Mouse (Mus musculus) lung, postnatal 0 days (tissue): ENCODE measurements around the gene Btd. TPM values are rescaled to one million over a fixed set of nuclear protein-coding genes. Genes with fewer than 3 reads are reported as not detected.
A peak's percentile ranks its signal among the peaks of the same experiment; 100 is the strongest.

Experiments used
- ATAC-seq: fragments of 200-750 bp; cut with Nextera tagmentation; 2 replicates; pipeline ENCODE4 v1.8.0; 2017; ENCODE audit warnings: moderate library complexity
- DNase-seq: peaks from one replicate; pipeline ENCODE4 v3.0.0-alpha.2; 2016; ENCODE audit warnings: low spot score
- H3K27ac ChIP-seq: fragments of 300-500 bp; sonication (generic); 2 replicates; pipeline ENCODE4 v1.5.1; 2014; ENCODE audit warnings: antibody characterized with exemption, mild to moderate bottlenecking, low read length, mixed read lengths
- H3K27me3 ChIP-seq: fragments of 300-500 bp; sonication (generic); replicated peaks from 2 replicates; pipeline ENCODE4 v1.6.1; 2014; ENCODE audit warnings: low read length, mixed read lengths; ENCODE audit not compliant: insufficient read depth
- H3K36me3 ChIP-seq: fragments of 300-500 bp; sonication (generic); 2 replicates; pipeline ENCODE4 v1.6.1; 2014; ENCODE audit warnings: low read length, mixed read lengths; ENCODE audit not compliant: insufficient read depth
- H3K4me1 ChIP-seq: fragments of 300-500 bp; sonication (generic); 2 replicates; pipeline ENCODE4 v1.6.1; 2014; ENCODE audit warnings: antibody characterized with exemption, low read depth, low read length, mixed read lengths; ENCODE audit not compliant: insufficient read depth
- H3K4me2 ChIP-seq: fragments of 300-500 bp; sonication (generic); replicated peaks from 2 replicates; pipeline ENCODE4 v1.6.1; 2014; ENCODE audit warnings: low read depth, mild to moderate bottlenecking, low read length, moderate library complexity, mixed read lengths
- H3K4me3 ChIP-seq: fragments of 300-500 bp; sonication (generic); 2 replicates; pipeline ENCODE4 v1.5.1; 2014; ENCODE audit warnings: low read depth, low read length
- H3K9ac ChIP-seq: fragments of 300-500 bp; sonication (generic); replicated peaks from 2 replicates; pipeline ENCODE4 v1.6.1; 2014; ENCODE audit warnings: low read depth, mild to moderate bottlenecking
- H3K9me3 ChIP-seq: fragments of 300-500 bp; sonication (generic); 2 replicates; pipeline ENCODE4 v1.6.1; 2016; ENCODE audit warnings: low read length, mixed read lengths
- CTCF ChIP-seq: IDR thresholded peaks from 2 replicates; pipeline ENCODE4 v1.5.1; 2016; ENCODE audit warnings: antibody characterized with exemption, mild to moderate bottlenecking
- EP300 ChIP-seq: IDR thresholded peaks from 2 replicates; pipeline ENCODE4 v1.6.1; 2016; ENCODE audit warnings: antibody characterized with exemption, mild to moderate bottlenecking, control low read depth
- WGBS: fragments of 180-500 bp; shearing (Covaris S2); extraction: QIAGEN DNeasy Blood & Tissue Kit; methylation state at CpG from one replicate; pipeline ENCODE4 v1.1.7; 2014; 5-methylcytosine and 5-hydroxymethylcytosine counted together
- polyA plus RNA-seq: library from polyadenylated mRNA; unstranded; fragments of >200 nt; fragmentation: Nextera tagmentation; extraction: Ambion mirVana; gene quantifications from 2 replicates; pipeline ENCODE4 v1.2.1, GENCODE M21; 2015

Btd gene
- polyA plus RNA-seq, 1 experiment from 2014 or later = 28.2 TPM

DNA sequence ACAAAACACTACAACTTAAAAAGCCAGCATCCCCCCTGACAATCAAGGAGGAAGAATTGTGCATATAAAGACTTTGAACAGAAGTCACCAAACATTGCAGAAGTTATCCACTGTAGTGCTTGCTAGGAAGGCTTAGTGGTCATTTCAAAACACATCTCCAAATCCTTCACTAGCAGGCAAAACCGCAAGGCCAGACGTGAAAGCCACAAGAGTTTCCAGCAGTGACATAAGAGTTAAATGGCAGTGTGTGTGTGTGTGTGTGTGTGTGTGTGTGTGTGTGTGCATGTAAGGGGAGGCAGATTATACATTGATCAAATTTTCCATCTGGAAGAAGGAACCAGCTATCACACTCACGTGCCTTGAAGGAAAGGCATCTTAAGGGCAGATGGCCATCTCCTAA lies 22.8 kb upstream of the Btd start:
- Histone ChIP-seq H3K4me1 (no peaks in the 10 kb centered on the region), H3K36me3 (no peaks in the 10 kb centered on the region), H3K27me3 (no peaks in the 10 kb centered on the region), H3K9ac (no peak overlapping the region), H3K9me3 (no peaks in the 10 kb centered on the region), H3K27ac (no peak overlapping the region), H3K4me3 (no peak overlapping the region), H3K4me2 (no peak overlapping the region)
- TF ChIP-seq EP300 = no peak
- TF ChIP-seq CTCF = no peak
- WGBS = 78% methylated on average over 3 of the region's 3 CpGs
- no peak for DNase-seq
- ATAC-seq = no peak

DNA sequence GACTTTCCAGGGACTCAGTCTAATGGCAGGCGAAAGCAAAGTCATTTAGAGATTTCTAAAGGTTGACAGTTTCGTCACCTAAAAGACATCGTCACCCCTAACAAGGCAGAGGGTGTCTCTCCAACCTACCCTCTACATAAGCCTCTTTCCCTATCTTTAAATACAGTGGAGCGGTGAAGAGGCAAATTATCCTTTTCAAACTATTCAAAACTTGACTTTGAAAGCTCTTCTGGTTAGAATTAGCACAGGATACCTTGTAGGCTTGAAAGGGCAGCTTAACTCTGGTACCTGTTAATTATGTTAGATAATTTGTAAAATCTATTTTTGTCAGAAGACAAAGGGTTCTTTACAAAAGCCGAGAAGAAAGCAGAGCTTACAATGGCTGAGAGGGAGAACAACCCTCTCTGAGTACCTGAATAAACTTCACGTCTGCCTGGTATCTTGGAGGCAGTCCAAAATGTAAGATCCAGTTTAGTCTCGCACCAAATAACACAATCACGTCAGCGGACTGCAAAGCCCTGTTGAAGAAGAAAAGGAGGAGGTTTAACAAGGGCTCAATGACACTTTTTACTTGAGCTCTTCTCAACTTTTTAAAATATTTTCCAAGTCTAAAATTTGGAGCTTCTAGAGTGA lies 20.1 kb upstream of the Btd start:
- H3K27me3 ChIP-seq = no peaks in the 10 kb centered on the region

DNA sequence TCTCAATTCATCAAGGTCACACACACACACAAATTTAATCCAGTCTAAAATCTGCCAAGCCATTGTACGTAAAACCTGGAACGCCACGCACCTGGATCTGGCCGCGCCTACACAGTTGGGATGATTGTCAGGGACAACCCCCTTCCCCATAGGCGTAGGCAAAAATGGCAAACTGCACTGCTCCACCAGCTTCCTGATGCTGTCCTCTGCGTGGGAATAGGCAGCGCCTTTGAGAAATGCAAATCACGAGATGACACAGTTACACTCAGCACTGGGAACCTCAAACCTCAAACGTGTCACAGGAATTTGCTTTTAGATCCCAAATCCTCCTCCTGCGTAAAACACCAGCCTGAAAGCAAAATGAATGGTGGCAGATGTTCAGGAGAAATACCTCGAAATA lies 18.1 kb upstream of the Btd start:
- Histone ChIP-seq H3K4me2 (no peak overlapping the region), H3K36me3 (no peaks in the 10 kb centered on the region), H3K4me3 (no peak overlapping the region), H3K9ac (no peak overlapping the region), H3K27ac (no peak overlapping the region), H3K9me3 (no peaks in the 10 kb centered on the region), H3K27me3 (no peaks in the 10 kb centered on the region), H3K4me1 (no peaks in the 10 kb centered on the region)
- 84% methylated on average over 12 of the region's 12 CpGs for WGBS
- no peak for ATAC-seq
- no peak for DNase-seq
- TF ChIP-seq CTCF (no peak), EP300 (no peak)

More for the DNA sequence above, 20.1 kb upstream of the Btd start:
- TF ChIP-seq CTCF (no peak), EP300 (no peak)
- H3K27ac ChIP-seq = no peak overlapping the region
- WGBS = 52% methylated on average over 9 of the region's 9 CpGs
- H3K36me3 ChIP-seq = no peaks in the 10 kb centered on the region
- ATAC-seq (no peak), DNase-seq (peak; percentile 37)
- H3K9me3 ChIP-seq = no peaks in the 10 kb centered on the region
- no peak overlapping the region for H3K9ac ChIP-seq
- H3K4me3 ChIP-seq = no peak overlapping the region
- no peak overlapping the region for H3K4me2 ChIP-seq
- H3K4me1 ChIP-seq = no peaks in the 10 kb centered on the region

DNA sequence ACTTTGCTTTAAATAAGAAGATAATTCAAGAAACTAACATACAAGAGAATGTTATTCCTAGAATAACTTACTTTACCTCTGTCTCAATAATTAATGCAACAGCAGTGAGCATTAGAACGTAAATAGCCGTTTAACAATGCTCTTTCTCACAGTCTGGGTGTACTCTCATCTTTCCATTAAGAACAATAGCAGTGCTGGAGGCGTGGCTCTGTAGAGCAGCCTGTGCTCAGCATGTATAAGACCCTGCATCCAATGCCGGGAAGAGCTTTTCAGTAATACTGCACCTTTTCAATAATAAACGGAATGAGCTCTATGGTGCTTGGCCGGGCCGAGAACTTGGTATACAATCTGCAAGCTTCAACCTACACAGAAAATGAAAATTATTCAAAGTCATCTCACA lies 10.2 kb upstream of the Btd start:
- Histone ChIP-seq H3K9ac (no peak overlapping the region), H3K4me1 (no peaks in the 10 kb centered on the region), H3K27me3 (no peaks in the 10 kb centered on the region), H3K4me2 (no peak overlapping the region), H3K27ac (no peak overlapping the region), H3K9me3 (no peaks in the 10 kb centered on the region), H3K4me3 (no peak overlapping the region), H3K36me3 (no peaks in the 10 kb centered on the region)
- ATAC-seq (no peak), DNase-seq (no peak)
- WGBS = 74% methylated on average over 7 of the region's 7 CpGs
- TF ChIP-seq EP300 = no peak
- TF ChIP-seq CTCF = no peak

GRCm38 (mm10) chr14:31640346-31640889 lies 410 bp upstream of the Btd start, which contains the start of gene Gm49387:
TSS of gene Gm49387 (minus strand) at chr14:31640878.
- Histone ChIP-seq H3K27me3 (no peaks in the 10 kb centered on the region), H3K27ac (peak within 1 kb of the TSS; percentile 38; the same call in 1 of the 2 replicates), H3K36me3 (no peaks in the 10 kb centered on the region), H3K4me1 (peaks cover 13% of the 10 kb centered on the region; the same call in 1 of the 2 replicates), H3K9me3 (no peaks in the 10 kb centered on the region), H3K4me3 (peak within 1 kb of the TSS; percentile 70), H3K9ac (peak within 1 kb of the TSS; percentile 64), H3K4me2 (peak within 1 kb of the TSS; percentile 82)
- WGBS = 3% methylated on average over 26 of the region's 26 CpGs
- DNase-seq (peak; percentile 41), ATAC-seq (peak; percentile 8)
- no peak for TF ChIP-seq CTCF
- no peak for TF ChIP-seq EP300

DNA sequence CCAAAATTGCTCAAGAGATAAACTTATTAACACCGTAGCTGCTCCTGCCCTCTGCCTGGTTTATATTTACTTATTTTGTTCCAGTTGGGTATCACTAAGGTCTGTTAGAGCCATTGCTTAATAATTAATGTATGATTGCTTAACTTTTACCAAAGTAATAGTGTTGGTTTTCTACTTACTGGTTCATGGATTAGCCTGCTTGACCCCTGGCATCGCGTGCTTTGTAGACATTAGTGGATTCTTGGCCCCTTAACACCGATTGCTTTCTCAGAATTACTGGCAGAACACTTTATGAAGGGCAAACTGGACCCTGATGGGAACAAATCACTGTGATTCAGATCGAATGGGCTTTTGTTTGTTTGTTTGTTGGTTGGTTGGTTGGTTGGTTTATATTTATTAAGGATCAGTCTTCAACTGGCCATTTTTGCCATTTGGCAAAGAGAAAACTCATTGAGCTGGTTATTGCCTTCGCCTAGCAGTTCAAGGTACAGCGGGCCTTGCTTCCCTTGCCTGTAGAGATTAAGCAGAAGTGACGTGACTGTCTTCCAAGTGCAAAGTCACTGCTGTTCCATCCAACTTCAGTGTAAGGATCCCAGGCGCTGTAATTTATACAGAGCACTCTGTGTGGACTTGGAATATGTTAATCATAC lies 803 bp downstream of the Btd start:
- WGBS = 54% methylated on average over 9 of the region's 9 CpGs

More for the DNA sequence above, 803 bp downstream of the Btd start:
- H3K9ac ChIP-seq = peak overlapping the region; percentile 64
- H3K9me3 ChIP-seq = no peaks in the 10 kb centered on the region
- TF ChIP-seq CTCF = no peak
- TF ChIP-seq EP300 = no peak
- DNase-seq (no peak), ATAC-seq (no peak)
- H3K4me3 ChIP-seq = peak overlapping the region; percentile 70
- H3K4me2 ChIP-seq = peak overlapping the region; percentile 82
- peak overlapping the region; percentile 38; the same call in 1 of the 2 replicates for H3K27ac ChIP-seq
- no peaks in the 10 kb centered on the region for H3K36me3 ChIP-seq
- peaks cover 13% of the 10 kb centered on the region; the same call in 1 of the 2 replicates for H3K4me1 ChIP-seq
- no peaks in the 10 kb centered on the region for H3K27me3 ChIP-seq
